Mouse (Mus musculus) neural tube, embryonic 10.5 days (tissue): ENCODE data around the gene BC051665.

Experiments
- DNase-seq: peaks from one replicate; pipeline ENCODE4 v3.0.0-alpha.2; 2017; ENCODE audit warnings: low spot score; ENCODE audit errors: extremely low spot score

Gene BC051665

GRCm38 (mm10) chr13:60743381-60744077, 42.6 kb downstream of the BC051665 start:
- DNase-seq = no peak

- DNase-seq = no peak
Observed at GRCm38 (mm10) chr13:60742611-60743010, 43.6 kb downstream of the BC051665 start.

GRCm38 (mm10) chr13:60740248-60740647, 45.9 kb downstream of the BC051665 start:
- no peak for DNase-seq

- peak; percentile 71 for DNase-seq
Observed at GRCm38 (mm10) chr13:60738429-60738828, 47.7 kb downstream of the BC051665 start.

- peak; percentile 74 for DNase-seq
Observed at GRCm38 (mm10) chr13:60737632-60738324, 48.4 kb downstream of the BC051665 start.

- DNase-seq = no peak
Observed at GRCm38 (mm10) chr13:60736421-60737105, 49.6 kb downstream of the BC051665 start.

- no peak for DNase-seq
Observed at GRCm38 (mm10) chr13:60735306-60735705, 50.9 kb downstream of the BC051665 start.
